Mouse (Mus musculus): ENCODE results near the gene Rab3b. TPM values are rescaled to one million over a fixed set of nuclear protein-coding genes. Genes with fewer than 3 reads are reported as not detected.

The Rab3b gene
- 2.1 and 2.8 TPM in 2 replicates for polyA plus RNA-seq (2015; fragmentation: Nextera tagmentation; extraction: Ambion mirVana)

DNA sequence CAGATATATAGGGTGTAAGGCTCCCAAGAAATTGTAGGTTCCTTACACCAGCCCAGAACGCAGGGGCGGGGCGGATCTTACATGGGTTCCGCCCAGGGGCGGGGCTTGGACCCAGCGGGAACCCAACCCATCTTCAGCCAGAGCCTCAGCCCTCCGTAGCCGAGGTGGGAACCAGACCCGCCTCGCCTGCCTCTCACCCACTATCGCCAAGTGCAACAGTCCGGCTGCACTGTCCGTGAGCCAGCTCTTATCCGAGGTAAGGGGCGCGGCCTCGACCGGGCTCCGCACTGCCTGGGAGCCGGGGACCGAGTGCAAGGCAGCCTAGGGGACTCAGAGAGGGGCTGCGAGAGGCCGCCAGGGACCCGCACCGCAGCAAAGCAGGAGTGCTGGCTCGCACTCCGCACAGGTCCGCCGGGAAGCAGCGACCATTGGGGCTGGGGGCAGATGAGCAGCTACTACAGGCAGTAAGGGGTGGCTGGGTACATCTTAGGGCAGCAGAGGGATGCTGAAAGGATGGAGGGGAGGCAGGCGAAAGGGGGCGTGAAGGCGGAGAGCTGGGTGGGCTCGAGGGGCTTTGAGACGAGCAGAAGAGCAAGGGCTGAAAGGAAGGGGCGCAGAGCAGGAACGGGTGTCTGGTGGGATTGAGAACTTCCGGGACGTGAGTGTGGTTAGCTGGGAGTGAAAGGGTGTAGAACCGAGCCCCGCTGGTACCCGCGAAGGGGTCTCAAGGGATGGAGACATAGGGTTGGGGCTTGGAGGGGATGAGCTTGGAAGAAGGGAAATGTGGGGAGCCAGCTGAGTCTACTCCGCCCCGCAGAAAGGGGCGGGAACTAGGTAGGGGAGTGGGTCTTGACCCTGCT, at the start of gene Rab3b:
Rab3b (plus strand) TSS at position 101 of the 860 bp plus-strand sequence.
- H3K36me3 ChIP-seq (replicated peaks): no peaks in the 10 kb centered on the region
- WGBS (ENCODE audit: insufficient replicate concordance): under 1% methylated on average over 46 of the region's 46 CpGs
- H3K27ac ChIP-seq (replicated peaks): no peak within 1 kb of the TSS
- H3K4me3 ChIP-seq (replicated peaks): peak within 1 kb of the TSS; percentile 52
- peaks cover 36% of the 10 kb centered on the region for H3K27me3 ChIP-seq
- H3K4me2 ChIP-seq: peak within 1 kb of the TSS; percentile 85
- ATAC-seq (ENCODE audit: insufficient read depth): peak; percentile 91
- peaks cover 14% of the 10 kb centered on the region for H3K4me1 ChIP-seq (replicated peaks)
- no peak within 1 kb of the TSS; the same call in 1 of the 2 replicates for H3K9ac ChIP-seq
- H3K9me3 ChIP-seq (replicated peaks): no peaks in the 10 kb centered on the region

DNA sequence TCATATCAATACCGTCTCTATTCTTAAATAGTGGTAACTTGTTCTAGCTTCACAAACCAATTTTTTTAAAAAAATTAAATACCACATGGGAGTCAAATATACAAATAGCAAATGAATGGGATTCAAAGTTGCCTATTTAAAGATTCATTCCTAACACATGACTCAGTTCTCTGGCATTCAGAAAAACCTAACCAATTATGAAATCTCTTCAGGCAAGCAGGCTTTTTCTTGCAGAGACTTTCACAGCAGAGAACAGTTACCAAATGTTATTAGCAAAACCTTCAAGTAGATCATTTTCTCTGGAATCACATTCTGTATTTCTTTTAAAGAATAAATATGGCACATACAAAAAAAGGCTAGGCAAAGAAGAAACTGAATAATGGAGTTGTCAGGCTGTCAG, 48.2 kb upstream of the Rab3b start:
- WGBS (ENCODE audit: insufficient replicate concordance): 86% methylated on average over 1 of the region's 1 CpGs
- H3K9me3 ChIP-seq (replicated peaks): no peaks in the 10 kb centered on the region
- no peak for ATAC-seq (ENCODE audit: insufficient read depth)

DNA sequence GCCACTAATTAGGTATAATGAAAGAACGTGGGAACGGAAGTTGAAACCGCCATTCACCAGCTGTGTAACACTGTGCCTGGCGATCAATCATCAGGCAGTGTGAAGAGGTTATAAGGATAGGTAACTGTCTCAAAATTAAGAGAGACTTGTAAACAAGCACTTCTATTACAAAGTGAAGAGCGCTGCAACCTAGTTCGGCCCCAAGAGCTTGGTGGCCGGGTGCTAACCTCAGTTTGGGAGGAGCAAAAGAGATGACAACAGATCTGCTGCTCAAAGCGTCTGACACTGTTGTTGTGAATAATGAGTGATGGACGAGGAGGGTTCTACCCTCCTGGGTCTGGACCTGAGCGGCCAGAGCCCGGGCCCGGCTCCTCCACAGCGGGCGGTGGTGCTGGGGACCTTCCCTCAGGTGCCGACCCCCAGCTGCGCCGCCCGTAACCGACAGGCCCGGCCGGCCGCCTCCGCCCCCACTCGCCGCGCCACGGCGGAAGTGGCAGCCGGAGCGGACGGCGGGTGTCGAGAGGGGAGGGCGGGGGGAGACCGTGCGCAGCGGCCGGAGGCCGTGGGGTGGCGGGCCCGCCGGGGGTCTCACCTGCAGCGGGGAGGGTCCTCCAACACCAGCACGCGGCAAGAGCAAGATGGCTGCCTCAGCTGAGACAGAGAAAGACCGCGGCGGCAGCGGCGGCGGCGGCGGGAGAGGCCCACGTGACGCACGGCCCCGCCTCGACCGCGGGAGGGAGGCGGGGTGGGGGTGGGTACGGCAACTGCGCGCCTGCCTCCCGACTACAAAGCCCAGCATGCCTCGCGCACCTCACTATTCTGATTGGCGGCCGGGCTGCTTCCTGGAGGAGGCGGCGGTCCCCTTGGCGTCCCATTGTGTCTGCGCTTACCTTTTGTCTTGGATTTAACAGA, 45.7 kb upstream of the Rab3b start, which contains the start of gene Btf3l4:
Btf3l4 (minus strand) TSS at position 699 of the 912 bp plus-strand sequence.
- Histone ChIP-seq H3K9ac (peak within 1 kb of the TSS; percentile 86), H3K36me3 (replicated peaks) (peaks cover 20% of the 10 kb centered on the region), H3K27me3 (no peaks in the 10 kb centered on the region), H3K4me1 (replicated peaks) (peaks cover 32% of the 10 kb centered on the region), H3K9me3 (replicated peaks) (no peaks in the 10 kb centered on the region), H3K4me2 (peak within 1 kb of the TSS; percentile 98), H3K4me3 (replicated peaks) (peak within 1 kb of the TSS; percentile 85), H3K27ac (replicated peaks) (peak within 1 kb of the TSS; percentile 92)
- 1% methylated on average over 67 of the region's 73 CpGs for WGBS (ENCODE audit: insufficient replicate concordance)
- peak; percentile 93 for ATAC-seq (ENCODE audit: insufficient read depth)

More for the DNA sequence above, 48.2 kb upstream of the Rab3b start:
- peaks cover 35% of the 10 kb centered on the region for H3K36me3 ChIP-seq (replicated peaks)
- H3K27me3 ChIP-seq: no peaks in the 10 kb centered on the region
- H3K27ac ChIP-seq (replicated peaks): no peak overlapping the region
- H3K4me2 ChIP-seq: no peak overlapping the region
- peaks cover 31% of the 10 kb centered on the region for H3K4me1 ChIP-seq (replicated peaks)
- no peak overlapping the region for H3K4me3 ChIP-seq (replicated peaks)
- no peak overlapping the region for H3K9ac ChIP-seq

DNA sequence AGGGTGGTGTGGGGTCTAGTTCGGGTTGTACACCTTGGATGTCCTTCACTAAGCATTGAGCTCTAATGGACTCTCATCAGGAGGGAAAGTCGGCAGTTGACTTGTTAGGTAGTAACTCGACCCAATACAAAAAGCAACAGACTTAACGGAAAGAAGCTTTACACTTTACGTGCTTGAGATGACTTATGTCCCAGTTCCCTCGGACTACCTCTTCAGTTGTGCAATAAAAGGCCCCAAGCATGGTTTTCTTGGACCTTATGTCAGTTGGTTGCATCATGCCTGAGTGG, 45.1 kb upstream of the Rab3b start:
- Histone ChIP-seq H3K4me2 (peak overlapping the region; percentile 98), H3K27me3 (no peaks in the 10 kb centered on the region), H3K27ac (replicated peaks) (peak overlapping the region; percentile 92), H3K9me3 (replicated peaks) (no peaks in the 10 kb centered on the region), H3K36me3 (replicated peaks) (peaks cover 14% of the 10 kb centered on the region), H3K4me3 (replicated peaks) (peak overlapping the region; percentile 85), H3K4me1 (replicated peaks) (peaks cover 32% of the 10 kb centered on the region), H3K9ac (peak overlapping the region; percentile 86)
- 0% methylated on average over 6 of the region's 6 CpGs for WGBS (ENCODE audit: insufficient replicate concordance)
- no peak for ATAC-seq (ENCODE audit: insufficient read depth)

DNA sequence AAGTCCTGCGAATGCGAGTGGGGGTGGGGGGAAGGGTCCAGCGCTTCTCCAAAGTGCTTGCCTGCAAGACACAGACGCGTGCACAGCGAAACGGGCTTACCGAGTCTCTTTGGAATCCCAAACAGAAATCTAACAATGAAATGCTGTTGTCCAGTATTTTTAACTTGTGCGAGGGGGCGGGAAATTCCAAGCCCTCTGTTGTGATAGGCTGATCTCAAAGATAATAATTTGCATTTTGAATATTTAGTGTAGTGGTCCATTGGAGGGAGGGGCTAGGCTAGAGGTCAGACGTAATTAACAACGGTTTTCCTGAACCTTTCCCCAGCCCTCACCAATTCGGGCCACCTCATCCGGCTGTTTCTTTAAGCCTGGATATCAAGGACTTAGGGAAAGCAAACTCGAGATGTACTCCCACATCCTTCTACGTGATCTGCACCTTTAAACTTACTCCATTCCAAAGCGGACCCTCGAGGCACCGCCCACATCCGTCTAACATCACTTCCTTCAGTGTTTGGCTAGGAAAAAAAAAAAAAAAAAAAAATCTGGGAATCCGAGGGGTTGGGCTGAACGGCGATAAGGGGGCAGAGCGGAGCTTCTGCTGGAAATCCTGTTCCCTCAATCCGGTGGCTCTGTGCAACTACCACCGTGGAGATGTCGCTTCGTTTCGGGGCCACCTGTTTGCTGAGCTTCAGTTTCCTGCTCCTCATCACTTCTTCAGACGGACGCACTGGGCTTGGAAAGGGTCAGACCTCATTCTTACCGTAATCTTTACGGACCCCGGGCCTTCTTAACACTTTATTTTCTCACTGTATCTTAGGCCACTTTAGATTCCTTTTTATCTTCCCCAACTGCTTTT, 44.5 kb upstream of the Rab3b start, which contains the start of gene Txndc12:
Txndc12 (plus strand) TSS at position 487 of the 856 bp plus-strand sequence.
- no peaks in the 10 kb centered on the region for H3K9me3 ChIP-seq (replicated peaks)
- WGBS (ENCODE audit: insufficient replicate concordance): under 1% methylated on average over 34 of the region's 34 CpGs
- H3K4me2 ChIP-seq: peak within 1 kb of the TSS; percentile 98
- no peaks in the 10 kb centered on the region for H3K27me3 ChIP-seq
- H3K27ac ChIP-seq (replicated peaks): peak within 1 kb of the TSS; percentile 92
- H3K4me3 ChIP-seq (replicated peaks): peak within 1 kb of the TSS; percentile 85
- H3K36me3 ChIP-seq (replicated peaks): peaks cover 10% of the 10 kb centered on the region
- H3K9ac ChIP-seq: peak within 1 kb of the TSS; percentile 86
- H3K4me1 ChIP-seq (replicated peaks): peaks cover 32% of the 10 kb centered on the region
- ATAC-seq (ENCODE audit: insufficient read depth): peak; percentile 46

DNA sequence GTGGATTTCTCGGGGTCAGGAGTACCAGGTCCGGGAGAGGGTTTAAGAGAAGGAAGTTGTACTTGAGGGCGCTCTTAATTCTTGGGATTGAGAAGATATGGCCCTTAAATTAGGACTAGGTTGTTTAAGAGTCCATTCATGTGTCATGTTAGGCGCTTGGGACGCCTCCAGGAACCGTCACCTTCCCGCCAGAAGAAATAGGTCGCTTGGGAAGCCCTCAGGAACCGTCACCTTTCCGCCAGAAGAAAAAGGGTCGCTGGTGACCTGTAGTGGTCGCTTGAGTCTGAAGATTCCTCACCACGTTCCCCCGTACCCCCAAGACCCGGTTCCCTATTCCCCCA, 43.9 kb upstream of the Rab3b start:
- under 1% methylated on average over 15 of the region's 15 CpGs for WGBS (ENCODE audit: insufficient replicate concordance)
- Histone ChIP-seq H3K27ac (replicated peaks) (peak overlapping the region; percentile 92), H3K36me3 (replicated peaks) (peaks cover 5% of the 10 kb centered on the region), H3K9me3 (replicated peaks) (no peaks in the 10 kb centered on the region), H3K4me3 (replicated peaks) (peak overlapping the region; percentile 85), H3K9ac (peak overlapping the region; percentile 86), H3K4me1 (replicated peaks) (peaks cover 32% of the 10 kb centered on the region), H3K4me2 (peak overlapping the region; percentile 98), H3K27me3 (no peaks in the 10 kb centered on the region)
- ATAC-seq (ENCODE audit: insufficient read depth): no peak

DNA sequence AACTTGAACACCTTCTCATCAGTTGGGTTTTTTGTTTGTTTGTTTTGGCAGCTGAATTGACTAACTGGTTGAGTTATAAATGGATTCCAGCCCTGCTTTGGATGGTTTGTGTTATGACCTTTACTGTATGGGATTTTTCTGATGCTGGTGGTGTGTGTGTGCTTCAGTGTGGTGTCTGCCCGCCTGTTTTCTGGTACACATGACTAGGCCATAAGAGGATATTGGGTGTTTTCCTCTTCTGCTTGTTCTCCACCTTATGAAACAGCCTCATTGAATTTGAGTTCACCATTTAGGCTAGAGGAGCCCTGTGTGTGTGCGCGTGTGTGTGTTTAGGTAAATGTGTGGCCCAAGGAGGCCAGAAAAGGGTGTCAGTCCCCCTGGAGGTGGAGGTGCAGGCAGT, 43.4 kb upstream of the Rab3b start:
- Histone ChIP-seq H3K9ac (no peak overlapping the region), H3K4me1 (replicated peaks) (peaks cover 32% of the 10 kb centered on the region), H3K4me2 (peak overlapping the region; percentile 98), H3K4me3 (replicated peaks) (peak overlapping the region; percentile 85), H3K36me3 (replicated peaks) (no peaks in the 10 kb centered on the region), H3K27me3 (no peaks in the 10 kb centered on the region), H3K27ac (replicated peaks) (peak overlapping the region; percentile 92; the same call in 1 of the 2 replicates), H3K9me3 (replicated peaks) (no peaks in the 10 kb centered on the region)
- no peak for ATAC-seq (ENCODE audit: insufficient read depth)
- WGBS (ENCODE audit: insufficient replicate concordance): 54% methylated on average over 3 of the region's 3 CpGs

DNA sequence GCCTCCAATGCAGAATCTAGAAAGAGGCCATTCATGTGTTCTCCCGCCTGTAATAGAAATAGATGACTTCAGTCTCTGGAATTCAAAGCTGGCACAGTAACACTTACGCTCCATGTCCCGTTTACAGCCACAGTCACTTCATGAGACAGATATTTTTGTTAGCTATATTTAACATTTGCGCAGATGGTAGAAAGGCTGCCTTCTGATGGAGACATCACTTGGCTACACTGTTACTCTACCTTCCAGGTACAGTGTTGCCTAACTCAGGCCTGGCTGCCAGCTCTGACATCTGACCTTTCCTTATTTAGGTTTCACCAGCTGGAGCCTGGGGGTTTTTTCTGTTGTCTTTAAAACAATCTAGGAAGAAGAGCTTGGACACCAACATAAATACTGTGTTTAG, 40.8 kb upstream of the Rab3b start:
- H3K4me1 ChIP-seq (replicated peaks): peaks cover 25% of the 10 kb centered on the region
- ATAC-seq (ENCODE audit: insufficient read depth): no peak
- H3K27me3 ChIP-seq: no peaks in the 10 kb centered on the region
- H3K27ac ChIP-seq (replicated peaks): no peak overlapping the region
- H3K36me3 ChIP-seq (replicated peaks): no peaks in the 10 kb centered on the region
- H3K9me3 ChIP-seq (replicated peaks): no peaks in the 10 kb centered on the region
- no peak overlapping the region for H3K4me2 ChIP-seq
- H3K9ac ChIP-seq: no peak overlapping the region
- 78% methylated on average over 4 of the region's 4 CpGs for WGBS (ENCODE audit: insufficient replicate concordance)
- H3K4me3 ChIP-seq (replicated peaks): no peak overlapping the region

DNA sequence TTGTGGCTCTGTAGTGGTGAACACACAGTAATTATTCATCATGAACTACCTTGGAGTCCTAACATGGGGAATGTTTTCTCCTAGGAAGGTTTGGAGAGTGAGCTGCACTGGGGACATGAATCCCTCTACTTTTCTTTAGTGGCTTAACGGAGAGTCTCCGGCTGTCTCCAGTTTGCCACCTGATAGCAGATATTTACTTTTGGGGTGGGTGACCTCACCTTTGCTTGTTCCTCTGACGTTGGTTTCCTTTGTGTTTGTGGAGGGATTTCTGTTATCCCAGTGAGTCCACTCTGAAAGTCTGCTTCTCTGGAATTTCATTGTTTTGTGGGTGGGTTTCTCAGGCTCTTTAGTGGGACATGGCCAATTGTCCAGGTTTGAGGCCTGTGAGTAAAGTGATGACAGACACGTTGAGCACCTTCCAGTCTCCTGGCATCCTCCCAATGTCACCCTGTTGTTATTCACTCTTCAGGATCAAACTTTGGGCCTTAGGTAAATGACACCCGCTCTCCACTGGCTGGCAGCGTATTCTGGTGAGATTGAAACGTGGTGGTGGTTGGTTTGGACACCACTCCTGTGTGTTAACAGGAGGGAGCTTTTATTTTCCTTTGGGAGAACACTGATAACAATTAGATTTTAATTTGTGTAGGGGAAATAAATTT, 36.8 kb upstream of the Rab3b start:
- H3K27me3 ChIP-seq: no peaks in the 10 kb centered on the region
- H3K9me3 ChIP-seq (replicated peaks): no peaks in the 10 kb centered on the region
- ATAC-seq (ENCODE audit: insufficient read depth): no peak
- no peak overlapping the region for H3K9ac ChIP-seq
- H3K27ac ChIP-seq (replicated peaks): no peak overlapping the region
- 69% methylated on average over 7 of the region's 7 CpGs for WGBS (ENCODE audit: insufficient replicate concordance)
- no peak overlapping the region for H3K4me2 ChIP-seq
- H3K4me1 ChIP-seq (replicated peaks): peaks cover 15% of the 10 kb centered on the region
- no peaks in the 10 kb centered on the region for H3K36me3 ChIP-seq (replicated peaks)
- no peak overlapping the region for H3K4me3 ChIP-seq (replicated peaks)

DNA sequence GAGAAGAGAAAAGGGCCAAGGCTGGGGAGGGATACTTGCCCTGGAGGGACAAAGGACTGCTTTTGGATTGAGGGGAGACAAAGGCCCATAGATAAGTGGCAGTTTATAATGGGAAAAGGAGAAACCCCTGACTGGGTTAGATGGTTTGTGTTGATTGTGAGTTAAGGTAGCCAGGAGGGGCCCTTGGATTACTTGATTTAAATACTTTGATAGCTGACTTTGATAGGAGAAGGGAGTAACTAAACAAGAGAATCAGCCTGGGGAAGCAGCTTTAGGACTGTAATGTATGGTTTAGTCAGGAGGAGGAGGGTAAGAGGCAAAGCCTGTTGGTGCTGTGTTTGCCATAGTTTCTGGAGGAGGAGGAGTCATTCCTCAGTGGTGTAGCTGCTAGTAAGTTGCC, 35.5 kb upstream of the Rab3b start:
- Histone ChIP-seq H3K27me3 (no peaks in the 10 kb centered on the region), H3K9me3 (replicated peaks) (no peaks in the 10 kb centered on the region), H3K36me3 (replicated peaks) (no peaks in the 10 kb centered on the region), H3K4me1 (replicated peaks) (peaks cover 20% of the 10 kb centered on the region), H3K9ac (no peak overlapping the region), H3K4me3 (replicated peaks) (no peak overlapping the region), H3K27ac (replicated peaks) (no peak overlapping the region), H3K4me2 (no peak overlapping the region)
- no peak for ATAC-seq (ENCODE audit: insufficient read depth)

Data from liver, embryonic 15.5 days (tissue).